ENCODE assay signal across 8 mouse cellular contexts in the genomic region with DNA sequence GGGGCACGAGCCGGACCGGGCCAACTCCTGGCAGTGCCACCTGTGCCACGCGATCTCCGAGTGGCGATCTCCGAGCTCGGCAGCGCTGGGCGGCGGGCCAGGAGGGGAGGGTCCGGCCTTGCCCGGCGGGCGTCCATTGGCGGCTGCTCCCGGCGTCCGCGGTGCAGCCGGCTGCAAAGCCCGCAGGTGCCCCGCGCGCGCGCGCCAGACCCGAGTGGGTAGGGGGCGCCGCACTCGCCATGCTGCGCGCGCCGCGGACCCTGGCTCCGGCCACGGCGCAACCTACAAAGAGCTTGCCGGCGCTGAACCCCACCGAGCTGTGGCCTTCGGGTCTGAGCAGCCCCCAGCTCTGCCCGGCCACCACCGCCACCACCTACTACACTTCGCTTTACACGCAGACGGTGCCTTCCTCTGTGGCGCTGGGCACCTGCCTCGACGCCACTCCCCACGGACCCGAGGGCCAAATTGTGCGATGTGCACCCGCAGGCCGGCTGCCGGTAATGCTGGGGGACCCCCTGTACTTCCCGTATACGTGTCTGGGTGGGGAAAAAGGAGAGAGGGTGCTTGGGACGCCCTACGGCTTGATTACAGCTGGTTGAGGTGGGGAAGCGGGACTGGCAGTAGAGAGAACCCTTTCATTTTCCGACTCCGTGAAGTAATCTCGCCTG. TPM values are rescaled to one million over a fixed set of nuclear protein-coding genes. Genes with fewer than 3 reads are reported as not detected.
DNase-seq lines count a peak whose midpoint lies in the region; ATAC-seq lines count a peak whose summit lies in the region.

No protein-coding gene starts in this region.

- no peaks in the 10 kb centered on the region for H3K36me3 ChIP-seq in heart, embryonic 16.5 days (ENCODE audit: control insufficient read depth, insufficient read depth)
- H3K36me3 ChIP-seq in splenic B cell, adult 2 months (ENCODE audit: control insufficient read depth, insufficient read depth, low read length, poor library complexity, severe bottlenecking) = no peaks in the 10 kb centered on the region

- peak; percentile 58 for ATAC-seq in heart, embryonic 16.5 days (replicated peaks; ENCODE audit: extremely low read depth, insufficient read depth, low FRiP score)
- ATAC-seq in megakaryocyte, adult 5-6 weeks (ENCODE audit: poor library complexity, severe bottlenecking) = peak; percentile 3; the same call in 1 of the 2 replicates

- peaks cover 39% of the 10 kb centered on the region for H3K4me1 ChIP-seq in heart, embryonic 16.5 days (ENCODE audit: control insufficient read depth, insufficient read depth, low read length)

- under 1% methylated on average over 59 of the region's 67 CpGs for WGBS in heart, embryonic 16.5 days

- H3K27ac ChIP-seq in heart, embryonic 16.5 days (ENCODE audit: low read length) = peak overlapping the region; percentile 45

- H3K4me2 ChIP-seq in heart, embryonic 16.5 days (ENCODE audit: low read depth, low read length) = peak overlapping the region; percentile 100

- H3K4me3 ChIP-seq in heart, embryonic 16.5 days (ENCODE audit: low read length) = peak overlapping the region; percentile 83

- peak overlapping the region; percentile 74 for H3K9ac ChIP-seq in heart, embryonic 16.5 days (ENCODE audit: low read length)

- H3K9me3 ChIP-seq in heart, embryonic 16.5 days (replicated peaks; ENCODE audit: control insufficient read depth, low read length) = no peaks in the 10 kb centered on the region

- DNase-seq in ovary, adult 18-20 months (ENCODE audit: low spot score) = peak; percentile 63
- no peak for DNase-seq in ovary, postnatal 10 days (ENCODE audit: low spot score)
- DNase-seq in embryo, embryonic 9.5 days (ENCODE audit: extremely low spot score) = peak; percentile 54
- peak; percentile 79 to 85 for DNase-seq in kidney, postnatal 25 days
- DNase-seq in splenic B cell, adult 2 months (ENCODE audit: low read depth, low spot score) = peak; percentile 38
- no peak for DNase-seq in left cerebral cortex, adult 9 months (ENCODE audit: low spot score in 2 of 2)

- no peaks in the 10 kb centered on the region for H3K27me3 ChIP-seq in heart, embryonic 16.5 days (ENCODE audit: control insufficient read depth, insufficient read depth, low read length)
- no peaks in the 10 kb centered on the region; the same call in 1 of the 2 replicates for H3K27me3 ChIP-seq in splenic B cell, adult 2 months (ENCODE audit: control insufficient read depth, insufficient read depth, low read length, poor library complexity, severe bottlenecking)

RNA-seq across cellular contexts. Expression of a gene that starts 0.5 kb away (rescaled TPM):
- 8.6 and 11.0 TPM in 2 replicates for polyA plus RNA-seq in heart, embryonic 16.5 days (2015; fragmentation: Nextera tagmentation; extraction: Ambion mirVana)
- 78.1 and 107 TPM in 2 replicates for total RNA-seq in megakaryocyte, adult 5-6 weeks (2015)
- total RNA-seq in megakaryocyte, adult 5-6 weeks (2017) = 59.4 and 63.6 TPM in 2 replicates

RNA-seq across cellular contexts. Expression of a gene that starts 29.4 kb away (rescaled TPM):
- polyA plus RNA-seq in heart, embryonic 16.5 days (2015; fragmentation: Nextera tagmentation; extraction: Ambion mirVana) = 218 and 262 TPM in 2 replicates
- total RNA-seq in megakaryocyte, adult 5-6 weeks (2015) = 1.9 and 2.0 TPM in 2 replicates
- total RNA-seq in megakaryocyte, adult 5-6 weeks (2017) = 0.77 and 1.8 TPM in 2 replicates

RNA-seq across cellular contexts. Expression of a gene that starts 33.5 kb away (rescaled TPM):
- polyA plus RNA-seq in heart, embryonic 16.5 days (2015; fragmentation: Nextera tagmentation; extraction: Ambion mirVana) = 2.8 and 3.8 TPM in 2 replicates
- not detected in 2 replicates for total RNA-seq in megakaryocyte, adult 5-6 weeks (2015)
- total RNA-seq in megakaryocyte, adult 5-6 weeks (2017) = 0.04 TPM in 1 of 2 replicates, not detected in the other

Comparison
In these comparisons a context has a peak if more than half of its experiments do, and no peak if none do; other contexts are left out.
1. DNase-seq: peak in ovary, adult 18-20 months (single experiment), embryo, embryonic 9.5 days (single experiment), kidney, postnatal 25 days (2 of 2) and splenic B cell, adult 2 months (single experiment); none in ovary, postnatal 10 days (single experiment) and left cerebral cortex, adult 9 months (0 of 2).